Mouse (Mus musculus): ENCODE data around the gene Dot1l. TPM values are rescaled to one million over a fixed set of nuclear protein-coding genes. Genes with fewer than 3 reads are reported as not detected.

Gene Dot1l
- total RNA-seq, 1 experiment, result 31.9 TPM

GRCm38 (mm10) chr10:80741146-80741545, 13.9 kb upstream of the Dot1l start:
- Histone ChIP-seq H3K9ac (ENCODE audit: insufficient read depth, low read depth, low read length, poor library complexity, severe bottlenecking) (peak overlapping the region; percentile 89), H3K36me3 (ENCODE audit: control insufficient read depth, insufficient read depth, low read length, poor library complexity, severe bottlenecking) (peaks cover 4% of the 10 kb centered on the region; the same call in 1 of the 2 replicates), H3K4me3 (ENCODE audit: insufficient read depth in 1 of 2, low read depth in 1 of 2, low read length in 2 of 2, poor library complexity in 1 of 2, severe bottlenecking in 1 of 2) (peak overlapping the region; percentile 90 to 94), H3K9me3 (ENCODE audit: control insufficient read depth, insufficient read depth, low read depth, low read length) (no peaks in the 10 kb centered on the region), H3K27ac (ENCODE audit: insufficient read depth, low read depth, low read length, poor library complexity, severe bottlenecking) (no peak overlapping the region), H3K4me1 (ENCODE audit: control insufficient read depth in 2 of 2, insufficient read depth in 2 of 2, low read length in 2 of 2, poor library complexity in 1 of 2) (peaks cover 5 to 8% of the 10 kb centered on the region in 2 experiments; a peak in 3 of 4 replicates)
- TF ChIP-seq ZC3H11A (IDR thresholded peaks at IDR 0.05; ENCODE audit: borderline replicate concordance, low read depth, low read length) (no peak), ZNF384 (IDR thresholded peaks at IDR 0.05; ENCODE audit: low read depth, low read length) (no peak), HCFC1 (IDR thresholded peaks at IDR 0.05; ENCODE audit: borderline replicate concordance, insufficient read depth, low read length) (no peak), CHD2 (IDR thresholded peaks at IDR 0.05; ENCODE audit: low read depth, low read length) (no peak), MAFK (IDR thresholded peaks at IDR 0.05; ENCODE audit: insufficient read depth, low read depth, low read length) (no peak)
- in situ Hi-C loops (cut with MboI; ENCODE audit: low sequenced_read_pairs in 2 of 2, unreplicated experiment in 2 of 2), result no loop called here
- DNase-seq (ENCODE audit: low read depth, low spot score), result no peak

- peaks cover 5 to 8% of the 10 kb centered on the region in 2 experiments; a peak in 3 of 4 replicates for H3K4me1 ChIP-seq (ENCODE audit: control insufficient read depth in 2 of 2, insufficient read depth in 2 of 2, low read length in 2 of 2, poor library complexity in 1 of 2)
- H3K4me3 ChIP-seq (ENCODE audit: insufficient read depth in 1 of 2, low read depth in 1 of 2, low read length in 2 of 2, poor library complexity in 1 of 2, severe bottlenecking in 1 of 2), result peak overlapping the region; percentile 90 to 94
- in situ Hi-C loops (cut with MboI; ENCODE audit: low sequenced_read_pairs in 2 of 2, unreplicated experiment in 2 of 2), result no loop called here
- peaks cover 4% of the 10 kb centered on the region; the same call in 1 of the 2 replicates for H3K36me3 ChIP-seq (ENCODE audit: control insufficient read depth, insufficient read depth, low read length, poor library complexity, severe bottlenecking)
- peak overlapping the region; percentile 32; the same call in 1 of the 2 replicates for H3K27ac ChIP-seq (ENCODE audit: insufficient read depth, low read depth, low read length, poor library complexity, severe bottlenecking)
- DNase-seq (ENCODE audit: low read depth, low spot score), result no peak
- TF ChIP-seq ZC3H11A (IDR thresholded peaks at IDR 0.05; ENCODE audit: borderline replicate concordance, low read depth, low read length) (no peak), HCFC1 (IDR thresholded peaks at IDR 0.05; ENCODE audit: borderline replicate concordance, insufficient read depth, low read length) (no peak), CHD2 (IDR thresholded peaks at IDR 0.05; ENCODE audit: low read depth, low read length) (no peak), MAFK (IDR thresholded peaks at IDR 0.05; ENCODE audit: insufficient read depth, low read depth, low read length) (no peak), ZNF384 (IDR thresholded peaks at IDR 0.05; ENCODE audit: low read depth, low read length) (no peak)
- no peaks in the 10 kb centered on the region for H3K9me3 ChIP-seq (ENCODE audit: control insufficient read depth, insufficient read depth, low read depth, low read length)
- peak overlapping the region; percentile 89 for H3K9ac ChIP-seq (ENCODE audit: insufficient read depth, low read depth, low read length, poor library complexity, severe bottlenecking)
Observed at GRCm38 (mm10) chr10:80741634-80742179, 13.3 kb upstream of the Dot1l start.

DNA sequence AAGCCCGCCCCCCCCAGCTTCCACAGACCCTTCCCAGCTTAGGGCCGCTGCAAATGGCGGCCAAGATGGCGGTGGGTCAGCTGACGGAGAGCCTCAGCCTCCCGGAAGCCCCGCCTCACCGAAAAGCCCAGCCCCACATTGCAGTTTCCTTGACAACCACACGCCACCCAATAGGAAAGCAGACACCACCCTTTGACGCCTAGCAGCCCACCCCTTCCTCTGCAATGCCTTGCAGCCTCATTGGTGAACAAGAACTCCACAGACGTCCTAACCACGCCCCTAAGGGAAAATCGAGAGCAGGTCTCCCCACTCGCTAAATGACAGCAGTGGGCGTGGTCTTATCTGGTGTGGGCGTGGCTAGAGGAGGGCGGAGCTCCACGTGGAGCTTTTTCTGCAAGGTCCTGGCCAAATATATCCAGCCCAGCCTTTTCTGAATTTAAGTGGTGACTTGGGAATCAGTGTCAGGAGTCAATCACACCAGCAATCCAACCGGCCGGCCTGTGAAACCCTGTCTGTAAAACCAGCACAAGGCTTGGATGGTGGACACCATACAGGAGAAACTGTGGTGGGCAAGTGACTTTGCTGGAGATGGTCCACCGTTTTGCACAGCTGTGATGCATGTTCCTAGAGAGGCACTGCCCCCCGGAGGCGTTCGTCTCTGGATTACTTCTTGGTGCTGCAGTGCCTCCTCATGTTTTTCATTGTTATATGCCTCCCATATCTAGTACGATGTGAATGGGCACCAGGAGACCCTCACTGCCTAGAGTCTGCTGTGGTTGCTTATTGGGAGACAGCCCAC, 12.6 kb upstream of the Dot1l start, which contains the start of gene Ap3d1:
Ap3d1 (minus strand) TSS at position 85 of the 799 bp plus-strand sequence.
- Histone ChIP-seq H3K27ac (ENCODE audit: insufficient read depth, low read depth, low read length, poor library complexity, severe bottlenecking) (peak within 1 kb of the TSS; percentile 32; the same call in 1 of the 2 replicates), H3K9me3 (ENCODE audit: control insufficient read depth, insufficient read depth, low read depth, low read length) (no peaks in the 10 kb centered on the region), H3K9ac (ENCODE audit: insufficient read depth, low read depth, low read length, poor library complexity, severe bottlenecking) (peak within 1 kb of the TSS; percentile 89), H3K4me3 (ENCODE audit: insufficient read depth in 1 of 2, low read depth in 1 of 2, low read length in 2 of 2, poor library complexity in 1 of 2, severe bottlenecking in 1 of 2) (peak within 1 kb of the TSS; percentile 90 to 94), H3K36me3 (ENCODE audit: control insufficient read depth, insufficient read depth, low read length, poor library complexity, severe bottlenecking) (no peaks in the 10 kb centered on the region; the same call in 1 of the 2 replicates), H3K4me1 (ENCODE audit: control insufficient read depth in 2 of 2, insufficient read depth in 2 of 2, low read length in 2 of 2, poor library complexity in 1 of 2) (peaks cover 5 to 8% of the 10 kb centered on the region in 2 experiments; a peak in 3 of 4 replicates)
- in situ Hi-C loops (cut with MboI; ENCODE audit: low sequenced_read_pairs in 2 of 2, unreplicated experiment in 2 of 2), result no loop called here
- TF ChIP-seq ZC3H11A (IDR thresholded peaks at IDR 0.05; ENCODE audit: borderline replicate concordance, low read depth, low read length) (no peak), MAFK (IDR thresholded peaks at IDR 0.05; ENCODE audit: insufficient read depth, low read depth, low read length) (no peak), ZNF384 (IDR thresholded peaks at IDR 0.05; ENCODE audit: low read depth, low read length) (no peak), HCFC1 (IDR thresholded peaks at IDR 0.05; ENCODE audit: borderline replicate concordance, insufficient read depth, low read length) (peak; percentile 56; the same call in 1 of the 2 replicates), CHD2 (IDR thresholded peaks at IDR 0.05; ENCODE audit: low read depth, low read length) (no peak)
- DNase-seq (ENCODE audit: low read depth, low spot score), result peak; percentile 99

GRCm38 (mm10) chr10:80744262-80744661, 10.7 kb upstream of the Dot1l start:
- no peaks in the 10 kb centered on the region for H3K9me3 ChIP-seq (ENCODE audit: control insufficient read depth, insufficient read depth, low read depth, low read length)
- in situ Hi-C loops (cut with MboI; ENCODE audit: low sequenced_read_pairs in 2 of 2, unreplicated experiment in 2 of 2), result no loop called here
- peaks cover 6 to 8% of the 10 kb centered on the region in 2 experiments for H3K4me1 ChIP-seq (ENCODE audit: control insufficient read depth in 2 of 2, insufficient read depth in 2 of 2, low read length in 2 of 2, poor library complexity in 1 of 2)
- no peak overlapping the region; the same call in 1 of the 2 replicates for H3K9ac ChIP-seq (ENCODE audit: insufficient read depth, low read depth, low read length, poor library complexity, severe bottlenecking)
- DNase-seq (ENCODE audit: low read depth, low spot score), result peak; percentile 71
- TF ChIP-seq CHD2 (IDR thresholded peaks at IDR 0.05; ENCODE audit: low read depth, low read length) (no peak), ZNF384 (IDR thresholded peaks at IDR 0.05; ENCODE audit: low read depth, low read length) (no peak), HCFC1 (IDR thresholded peaks at IDR 0.05; ENCODE audit: borderline replicate concordance, insufficient read depth, low read length) (no peak), MAFK (IDR thresholded peaks at IDR 0.05; ENCODE audit: insufficient read depth, low read depth, low read length) (no peak)
- peak overlapping the region in 1 of 2 experiments; percentile 39; a peak in 1 of 4 replicates for H3K4me3 ChIP-seq (ENCODE audit: insufficient read depth in 1 of 2, low read depth in 1 of 2, low read length in 2 of 2, poor library complexity in 1 of 2, severe bottlenecking in 1 of 2)
- no peaks in the 10 kb centered on the region for H3K36me3 ChIP-seq (ENCODE audit: control insufficient read depth, insufficient read depth, low read length, poor library complexity, severe bottlenecking)
- no peak overlapping the region for H3K27ac ChIP-seq (ENCODE audit: insufficient read depth, low read depth, low read length, poor library complexity, severe bottlenecking)
